Mouse (Mus musculus) right cerebral cortex, postnatal 14 days (tissue): Measurements from ENCODE around the gene Prex1.
A peak's percentile ranks its signal among the peaks of the same experiment; 100 is the strongest.

Experiments used
- DNase-seq: peaks from one replicate; pipeline ENCODE4 v3.0.0; 2022

The Prex1 gene

DNA sequence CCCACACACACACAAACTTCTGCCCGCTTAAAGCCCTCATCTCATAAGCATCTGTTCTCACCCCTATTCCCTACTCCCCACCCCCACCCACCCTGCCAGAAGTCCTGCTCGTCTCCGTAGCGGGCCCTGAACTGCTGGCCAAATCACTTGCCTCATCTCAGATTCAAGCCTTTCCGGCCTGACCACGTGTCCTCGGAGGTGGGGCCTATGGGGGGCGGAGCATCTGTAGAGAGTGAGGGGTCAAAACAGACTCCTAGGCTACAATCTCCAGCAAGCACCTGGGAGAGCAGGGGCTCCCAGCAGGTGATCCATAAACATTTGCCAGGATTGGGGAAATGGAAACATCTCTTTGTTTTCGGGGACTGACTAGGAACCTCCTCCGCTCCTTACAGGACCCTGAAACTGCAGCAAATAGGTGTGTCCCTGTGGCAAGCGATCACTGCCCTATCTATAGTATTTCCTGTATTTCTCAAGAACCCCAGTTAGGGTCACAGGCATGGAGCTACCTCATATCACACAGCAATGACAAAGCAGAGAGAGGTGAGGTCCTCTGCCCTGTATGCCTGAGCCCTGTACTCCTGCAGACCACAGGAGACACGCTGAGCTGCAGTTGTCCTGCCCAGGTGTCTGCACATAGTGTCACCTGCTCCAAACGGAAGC, 29.6 kb downstream of the Prex1 start:
- DNase-seq, result no peak

GRCm38 (mm10) chr2:166682866-166683265, 30.8 kb downstream of the Prex1 start:
- no peak for DNase-seq

DNA sequence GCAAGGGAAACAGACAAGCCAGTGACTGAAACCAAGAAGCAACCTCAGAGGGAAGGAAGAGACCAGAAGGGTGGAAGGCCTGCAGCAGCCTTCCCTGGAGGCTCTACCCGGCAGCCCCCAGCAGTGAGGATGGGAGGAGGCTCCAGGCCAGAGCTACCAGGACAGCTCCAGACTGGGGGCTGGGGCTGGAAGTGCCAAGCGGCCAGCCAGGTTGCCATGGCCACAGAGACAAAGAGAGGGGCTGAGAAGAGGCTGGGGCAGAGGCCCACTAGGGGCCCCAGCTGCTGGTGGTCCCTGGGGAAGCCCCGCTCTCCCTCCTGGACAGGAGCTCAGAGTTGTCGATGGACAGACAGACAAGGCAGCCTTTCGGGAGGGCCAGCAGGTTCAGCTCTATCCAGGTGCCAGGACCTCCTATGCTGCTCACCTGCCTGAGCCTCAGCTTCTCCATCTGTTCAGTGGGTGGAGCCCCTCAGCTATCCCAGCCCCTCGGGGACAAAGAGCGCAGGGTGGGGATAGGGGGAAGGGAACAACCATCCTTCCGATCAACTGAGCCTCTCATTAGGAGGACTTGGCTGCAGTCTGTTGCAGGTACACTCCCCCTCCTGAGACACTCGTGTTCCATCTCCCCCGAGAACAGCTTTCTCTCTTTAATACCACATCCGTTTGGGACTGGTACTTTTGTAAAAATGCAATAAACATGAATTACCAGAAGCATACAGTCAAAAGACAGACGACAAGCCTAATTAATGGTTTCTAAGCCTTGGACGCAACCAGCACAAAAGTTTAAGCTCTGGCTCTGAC, 34.5 kb downstream of the Prex1 start:
- no peak for DNase-seq

- no peak for DNase-seq
Observed at GRCm38 (mm10) chr2:166676933-166677332, 36.7 kb downstream of the Prex1 start.

GRCm38 (mm10) chr2:166676498-166676897, 37.1 kb downstream of the Prex1 start:
- DNase-seq, result peak; percentile 57

DNA sequence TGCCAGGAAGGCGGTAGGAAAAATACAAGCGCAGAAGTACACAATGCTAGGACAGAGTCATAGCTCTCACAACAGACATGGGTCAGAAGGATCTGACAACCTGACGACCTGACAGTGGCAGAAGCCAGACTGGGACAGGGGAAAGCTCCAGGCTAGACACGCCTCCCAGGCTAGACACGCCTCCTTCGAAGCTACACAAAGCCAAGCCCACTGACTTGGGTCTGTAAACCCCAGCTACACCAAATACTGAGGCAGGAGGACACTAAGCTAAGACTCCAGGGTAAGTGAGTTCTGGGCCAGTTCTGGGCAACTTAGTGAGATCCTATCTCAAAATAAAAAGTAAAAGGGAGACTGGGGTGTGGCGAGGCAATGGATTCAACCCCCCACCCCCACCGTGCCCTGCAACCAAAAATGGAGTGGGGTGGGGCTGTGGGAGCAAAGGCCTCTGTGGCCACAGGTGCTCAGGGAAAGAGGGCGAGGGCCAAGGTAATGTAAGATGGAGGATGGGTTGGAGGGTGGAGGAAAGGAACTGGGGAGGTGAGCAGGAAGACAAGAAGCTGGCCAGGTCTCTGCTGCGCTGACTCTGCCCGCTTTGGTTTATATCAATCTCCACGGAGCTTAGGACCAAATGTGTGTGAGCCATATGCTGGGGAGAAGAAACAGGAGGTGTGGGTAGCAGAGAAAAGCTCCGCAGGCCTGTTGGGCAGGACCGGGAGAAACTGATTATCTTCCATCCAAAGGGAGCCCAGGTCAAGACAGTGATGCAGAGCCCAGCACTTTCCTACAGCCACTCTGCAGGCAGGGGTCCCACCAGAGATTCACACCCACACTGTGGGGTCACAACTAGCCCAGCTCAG, 37.8 kb downstream of the Prex1 start:
- DNase-seq, result no peak

- no peak for DNase-seq
Observed at GRCm38 (mm10) chr2:166674693-166675092, 38.9 kb downstream of the Prex1 start.

- no peak for DNase-seq
Observed at GRCm38 (mm10) chr2:166673951-166674350, 39.7 kb downstream of the Prex1 start.

- no peak for DNase-seq
Observed at GRCm38 (mm10) chr2:166672171-166672965, 41.3 kb downstream of the Prex1 start.

- DNase-seq, result no peak
Observed at GRCm38 (mm10) chr2:166671614-166672013, 42.0 kb downstream of the Prex1 start.

GRCm38 (mm10) chr2:166671019-166671418, 42.6 kb downstream of the Prex1 start:
- no peak for DNase-seq

- DNase-seq, result no peak
Observed at GRCm38 (mm10) chr2:166669922-166670321, 43.7 kb downstream of the Prex1 start.

DNA sequence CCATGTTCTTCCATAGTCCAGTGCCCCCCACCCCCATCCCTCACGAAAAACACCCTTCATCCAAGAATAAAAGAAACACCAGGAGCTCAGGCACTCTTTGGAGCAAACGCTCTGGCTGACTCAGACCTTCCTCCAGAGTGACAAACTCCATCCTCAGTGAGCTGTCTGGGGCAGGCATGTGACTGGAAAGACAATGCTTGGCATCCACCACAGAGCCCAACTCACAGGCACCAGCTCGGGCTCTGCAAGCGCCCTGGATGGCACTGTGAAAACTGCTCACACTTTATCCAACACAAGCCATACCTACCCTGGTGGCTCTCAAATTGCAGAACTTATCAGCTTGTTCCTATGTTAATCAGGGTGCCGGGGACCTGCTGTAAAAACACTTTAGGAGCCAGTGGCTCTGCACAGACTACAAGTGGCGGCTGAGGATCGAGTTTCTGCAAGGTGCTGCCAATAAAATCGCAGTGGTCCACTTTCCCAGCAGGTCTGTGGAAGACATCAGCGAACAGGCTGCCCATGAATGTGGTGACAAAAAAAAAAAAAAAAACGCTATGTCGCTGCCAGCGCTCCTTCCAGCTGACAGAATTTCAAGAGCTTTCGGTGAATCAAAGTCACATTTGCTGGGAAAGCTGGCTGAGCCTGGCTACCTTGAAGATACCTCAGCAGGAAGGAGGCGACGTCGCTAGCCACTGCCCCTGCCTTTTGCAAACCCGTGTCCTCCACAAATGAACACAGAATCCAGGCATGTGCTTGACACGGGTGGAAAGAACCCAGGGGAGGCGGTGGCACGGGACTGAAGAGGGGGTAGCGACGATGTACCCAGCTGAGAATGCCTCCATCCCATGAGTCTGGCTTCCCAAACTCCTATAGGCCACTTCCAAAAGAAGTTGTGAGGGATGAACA, 45.6 kb downstream of the Prex1 start:
- no peak for DNase-seq

- no peak for DNase-seq
Observed at GRCm38 (mm10) chr2:166666175-166666574, 47.5 kb downstream of the Prex1 start.

GRCm38 (mm10) chr2:166665244-166665922, 48.2 kb downstream of the Prex1 start:
- no peak for DNase-seq

- no peak for DNase-seq
Observed at GRCm38 (mm10) chr2:166664506-166664905, 49.1 kb downstream of the Prex1 start.

GRCm38 (mm10) chr2:166663250-166663961, 50.2 kb downstream of the Prex1 start:
- no peak for DNase-seq

- DNase-seq, result peak; percentile 49
Observed at GRCm38 (mm10) chr2:166662595-166663160, 51.0 kb downstream of the Prex1 start.

DNA sequence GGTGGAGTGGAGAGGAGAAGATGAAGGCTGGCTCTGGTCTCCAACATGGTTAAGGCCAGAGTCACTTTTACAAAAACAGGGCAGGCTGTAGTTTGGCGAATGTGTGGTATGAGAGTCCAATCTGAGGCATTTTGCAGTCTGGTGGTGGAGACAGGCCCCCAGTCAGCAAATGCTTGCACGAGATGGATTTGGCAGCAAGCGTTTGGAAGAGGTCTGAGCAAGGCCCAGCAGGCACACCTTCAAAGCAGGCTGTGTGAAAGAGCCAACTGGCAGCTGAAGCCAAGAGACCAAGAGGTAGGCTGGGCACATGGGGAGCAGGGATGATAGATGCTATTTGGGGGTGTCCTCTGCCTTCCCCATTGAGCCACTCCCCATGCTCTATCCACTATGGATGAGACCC, 51.7 kb downstream of the Prex1 start:
- no peak for DNase-seq

DNA sequence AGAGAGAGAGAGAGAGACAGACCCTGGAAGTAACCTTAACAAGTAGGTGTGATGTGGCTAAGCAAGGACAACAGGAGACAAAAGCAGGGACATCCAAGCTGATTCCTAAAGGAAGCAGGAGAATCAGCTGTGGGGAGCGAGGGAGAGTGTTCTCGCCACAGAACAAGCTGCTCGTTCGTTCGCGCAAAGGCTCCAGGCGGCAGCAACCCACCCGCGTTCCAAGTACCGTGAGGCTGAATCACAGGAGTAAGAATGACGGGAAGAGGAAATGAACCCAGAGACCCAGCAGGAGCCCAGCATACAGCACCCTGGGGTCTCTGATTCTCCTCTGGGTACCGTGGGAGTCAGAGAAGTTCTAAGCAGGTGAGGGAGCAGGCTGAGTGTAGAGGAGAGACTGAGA, 52.1 kb downstream of the Prex1 start:
- DNase-seq, result no peak
